ENCODE assay signal across 13 mouse cellular contexts in the genomic region with DNA sequence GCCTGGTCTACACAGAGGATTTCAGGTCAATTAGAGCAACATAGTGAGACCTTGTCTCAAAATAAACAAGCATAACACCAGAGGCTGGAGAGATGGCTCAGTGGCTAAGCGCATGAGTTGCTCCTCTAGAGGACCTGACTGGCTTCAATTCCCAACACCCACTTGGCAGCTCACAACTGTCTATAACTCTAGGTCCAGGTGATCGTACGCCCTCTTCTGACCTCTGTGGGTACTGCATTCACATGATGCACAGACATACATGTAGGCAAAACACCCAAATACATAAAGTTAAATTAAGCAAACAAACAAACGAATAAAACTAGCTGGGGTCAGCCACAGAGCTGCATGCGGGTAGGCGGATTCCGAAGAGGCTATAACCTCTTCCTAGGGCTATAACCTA. TPM values are rescaled to one million over a fixed set of nuclear protein-coding genes. Genes with fewer than 3 reads are reported as not detected.
DNase-seq lines count a peak whose midpoint lies in the region; ATAC-seq and TF ChIP-seq lines count a peak whose summit lies in the region.
"Had no signal": no experiment of that assay in that cellular context is flagged by ENCODE, and none has a peak within 500 bp of the region (broad histone marks: within the 10 kb centered on the region; RNA-seq: fewer than 3 reads in every experiment).

No protein-coding gene starts in this region.

- no peaks in the 10 kb centered on the region for H3K27me3 ChIP-seq in liver, embryonic 14.5 days (ENCODE audit: control insufficient read depth, insufficient read depth, low read length)
- H3K27me3 ChIP-seq in liver, embryonic 12.5 days (replicated peaks): no peaks in the 10 kb centered on the region
- no peaks in the 10 kb centered on the region for H3K27me3 ChIP-seq in E14TG2a.4 (ENCODE audit: insufficient read depth, low read length)
- no peaks in the 10 kb centered on the region for H3K27me3 ChIP-seq in splenic B cell, adult 2 months (ENCODE audit: control insufficient read depth, insufficient read depth, low read length, poor library complexity, severe bottlenecking)
- H3K27me3 ChIP-seq: hindbrain, embryonic 13.5 days; liver, embryonic 15.5 days; midbrain, embryonic 13.5 days had no signal

- H3K9me3 ChIP-seq in liver, embryonic 14.5 days (ENCODE audit: control insufficient read depth, low read length): no peaks in the 10 kb centered on the region
- no peaks in the 10 kb centered on the region for H3K9me3 ChIP-seq in liver, embryonic 12.5 days (replicated peaks)
- no peaks in the 10 kb centered on the region for H3K9me3 ChIP-seq in E14TG2a.4 (ENCODE audit: low read length)
- H3K9me3 ChIP-seq: hindbrain, embryonic 13.5 days; liver, embryonic 15.5 days; midbrain, embryonic 13.5 days had no signal

- no peak overlapping the region for H3K4me2 ChIP-seq in liver, embryonic 14.5 days (ENCODE audit: low read depth)
- no peak overlapping the region for H3K4me2 ChIP-seq in liver, embryonic 12.5 days
- H3K4me2 ChIP-seq: hindbrain, embryonic 13.5 days; liver, embryonic 15.5 days; midbrain, embryonic 13.5 days had no signal

- 63% methylated on average over 7 of the region's 7 CpGs for WGBS in liver, embryonic 14.5 days (ENCODE audit: insufficient replicate concordance)
- WGBS in liver, embryonic 12.5 days (ENCODE audit: insufficient replicate concordance): 77% methylated on average over 7 of the region's 7 CpGs

- no peak for TF ChIP-seq EP300 in liver, embryonic 14.5 days (IDR thresholded peaks at IDR 0.05; ENCODE audit: low read depth)

- no peak for ATAC-seq in liver, embryonic 14.5 days (ENCODE audit: insufficient read depth)
- no peak for ATAC-seq in liver, embryonic 12.5 days
- ATAC-seq: midbrain, embryonic 13.5 days had no signal

- peak; percentile 50 for TF ChIP-seq CTCF in liver, embryonic 14.5 days (IDR thresholded peaks at IDR 0.05; ENCODE audit: low read depth)
- TF ChIP-seq CTCF in E14TG2a.4 (conservative IDR thresholded peaks at IDR 0.05; ENCODE audit: low read length): peak; percentile 70

- no peak overlapping the region for H3K4me3 ChIP-seq in liver, embryonic 14.5 days (ENCODE audit: insufficient read depth in 1 of 2, low read depth in 2 of 2, low read length in 2 of 2)
- H3K4me3 ChIP-seq in liver, embryonic 12.5 days: no peak overlapping the region
- no peak overlapping the region for H3K4me3 ChIP-seq in E14TG2a.4 (replicated peaks; ENCODE audit: low read length)
- H3K4me3 ChIP-seq: hindbrain, embryonic 13.5 days; liver, embryonic 15.5 days; midbrain, embryonic 13.5 days had no signal

- no peaks in the 10 kb centered on the region for H3K36me3 ChIP-seq in liver, embryonic 14.5 days (replicated peaks; ENCODE audit: control insufficient read depth, insufficient read depth, low read depth)
- H3K36me3 ChIP-seq in liver, embryonic 12.5 days: no peaks in the 10 kb centered on the region
- no peaks in the 10 kb centered on the region for H3K36me3 ChIP-seq in E14TG2a.4 (ENCODE audit: insufficient read depth, low read length)
- no peaks in the 10 kb centered on the region for H3K36me3 ChIP-seq in splenic B cell, adult 2 months (ENCODE audit: control insufficient read depth, insufficient read depth, low read length, poor library complexity, severe bottlenecking)
- H3K36me3 ChIP-seq: hindbrain, embryonic 13.5 days; liver, embryonic 15.5 days; midbrain, embryonic 13.5 days had no signal

- no peak overlapping the region for H3K9ac ChIP-seq in liver, embryonic 14.5 days (replicated peaks)
- no peak overlapping the region for H3K9ac ChIP-seq in liver, embryonic 12.5 days
- H3K9ac ChIP-seq: hindbrain, embryonic 13.5 days; liver, embryonic 15.5 days; midbrain, embryonic 13.5 days had no signal

- H3K4me1 ChIP-seq in liver, embryonic 14.5 days (replicated peaks; ENCODE audit: control insufficient read depth in 2 of 2, insufficient read depth in 2 of 2, low read length in 1 of 2): peaks cover 11 to 16% of the 10 kb centered on the region in 2 experiments
- peaks cover 18% of the 10 kb centered on the region for H3K4me1 ChIP-seq in liver, embryonic 12.5 days
- H3K4me1 ChIP-seq in E14TG2a.4 (replicated peaks; ENCODE audit: low read depth, low read length): peaks cover 40% of the 10 kb centered on the region
- H3K4me1 ChIP-seq: hindbrain, embryonic 13.5 days; midbrain, embryonic 13.5 days had no signal

- no peak overlapping the region for H3K27ac ChIP-seq in liver, embryonic 14.5 days
- H3K27ac ChIP-seq in liver, embryonic 12.5 days: no peak overlapping the region
- H3K27ac ChIP-seq: hindbrain, embryonic 13.5 days; liver, embryonic 15.5 days; macrophage; midbrain, embryonic 13.5 days had no signal

- DNase-seq in liver, embryonic 14.5 days (ENCODE audit: low read depth in 3 of 3, low spot score in 3 of 3): no peak
- DNase-seq in R1 (ENCODE audit: low read depth, low spot score): peak; percentile 84
- peak; percentile 16 for DNase-seq in splenic B cell, adult 2 months (ENCODE audit: low read depth, low spot score)
- DNase-seq in urinary bladder, postnatal 10 days (ENCODE audit: low spot score): no peak
- DNase-seq in lung, postnatal 36 days: no peak
- DNase-seq: cerebellum, adult 18-20 months; right cerebral cortex, postnatal 4 days had no signal

RNA-seq across cellular contexts. Expression of gene Ssbp3, which starts 36.0 kb away (rescaled TPM):
- polyA plus RNA-seq in liver, embryonic 14.5 days (2012; rRNA removed): 48.4 and 52.1 TPM in 2 replicates
- 33.0 and 37.9 TPM in 2 replicates for polyA plus RNA-seq in liver, embryonic 14.5 days (2014; fragmentation: Nextera tagmentation; extraction: Ambion mirVana)
- 98.6 and 118 TPM in 2 replicates for polyA plus RNA-seq in liver, embryonic 12.5 days (2016; fragmentation: Nextera tagmentation; extraction: Ambion mirVana)

Comparison
In these comparisons a context has a peak if more than half of its experiments do, and no peak if none do; other contexts are left out.
1. DNase-seq: peak in R1 (single experiment) and splenic B cell, adult 2 months (single experiment); none in liver, embryonic 14.5 days (0 of 3), urinary bladder, postnatal 10 days (single experiment) and lung, postnatal 36 days (single experiment).